25 mouse cellular contexts compared by ENCODE assay signal in genomic region chr3:144985890-144986289, GRCm38 (mm10). TPM values are rescaled to one million over a fixed set of nuclear protein-coding genes. Genes with fewer than 3 reads are reported as not detected.
"Had no signal": no experiment of that assay in that cellular context is flagged by ENCODE, and none has a peak within 500 bp of the region (broad histone marks: within the 10 kb centered on the region; RNA-seq: fewer than 3 reads in every experiment).

No protein-coding gene starts in this region.

- DNase-seq: lung, adult 18-20 months; lung, embryonic 14.5 days; lung, postnatal 10 days; lung, postnatal 4 days; midbrain, embryonic 14.5 days; retina, postnatal 1 day; right cerebral cortex, adult 18-20 months; right cerebral cortex, postnatal 25 days; right cerebral cortex, postnatal 4 days; thymus, adult 2 months; thymus, postnatal 25 days; thymus, postnatal 4 days had no signal

RNA-seq across cellular contexts. Expression of gene Clca4a, which starts 11.0 kb away (rescaled TPM):
- total RNA-seq: megakaryocyte, adult 5-6 weeks; megakaryocyte-erythroid progenitor cell, adult 5-6 weeks had no signal
- polyA plus RNA-seq: lung, embryonic 14.5 days; lung, embryonic 16.5 days; midbrain, embryonic 10.5 days; midbrain, embryonic 12.5 days; midbrain, embryonic 14.5 days; midbrain, embryonic 16.5 days; neural tube, embryonic 11.5 days; neural tube, embryonic 13.5 days; neural tube, embryonic 15.5 days; spleen, adult 2 months; testis, adult 2 months had no signal

RNA-seq across cellular contexts. Expression of gene Clca1, which starts 46.7 kb away (rescaled TPM):
- total RNA-seq: megakaryocyte, adult 5-6 weeks; megakaryocyte-erythroid progenitor cell, adult 5-6 weeks had no signal
- polyA plus RNA-seq: lung, embryonic 14.5 days; lung, embryonic 16.5 days; midbrain, embryonic 10.5 days; midbrain, embryonic 12.5 days; midbrain, embryonic 14.5 days; midbrain, embryonic 16.5 days; neural tube, embryonic 11.5 days; neural tube, embryonic 13.5 days; neural tube, embryonic 15.5 days had no signal

RNA-seq across cellular contexts. Expression of gene Clca4b, which starts 53.6 kb away (rescaled TPM):
- total RNA-seq: megakaryocyte, adult 5-6 weeks; megakaryocyte-erythroid progenitor cell, adult 5-6 weeks had no signal
- polyA plus RNA-seq: lung, embryonic 14.5 days; lung, embryonic 16.5 days; midbrain, embryonic 10.5 days; midbrain, embryonic 12.5 days; midbrain, embryonic 14.5 days; midbrain, embryonic 16.5 days; neural tube, embryonic 11.5 days; neural tube, embryonic 13.5 days; neural tube, embryonic 15.5 days; spleen, adult 2 months; stomach, postnatal 0 days; testis, adult 2 months; urinary bladder, adult 2 months had no signal
